Mouse (Mus musculus) G1E (cell line): ENCODE data around the gene Cdk16.

Experiments used
- CTCF ChIP-seq: IDR thresholded peaks from 2 replicates; pipeline ENCODE4 v1.5.1; 2012; ENCODE audit warnings: low read depth, low read length, inconsistent platforms, mixed read lengths
- GATA1 ChIP-seq: IDR thresholded peaks from 2 replicates; pipeline ENCODE4 v1.6.1; 2012; ENCODE audit warnings: borderline replicate concordance, low read length, inconsistent platforms, mixed read lengths
- GATA2 ChIP-seq: IDR thresholded peaks from 2 replicates; pipeline ENCODE4 v1.6.1; 2012; ENCODE audit warnings: low read depth, low read length, inconsistent platforms, borderline replicate concordance

- no peak for TF ChIP-seq CTCF
- TF ChIP-seq GATA1, result no peak
- no peak for TF ChIP-seq GATA2
Measured at GRCm38 (mm10) chrX:20658026-20658652, 29.6 kb upstream of the Cdk16 start, which contains the start of gene Uba1.
